Mouse (Mus musculus) heart, adult 2 months (tissue): ENCODE data around the gene Abcb10. TPM values are rescaled to one million over a fixed set of nuclear protein-coding genes. Genes with fewer than 3 reads are reported as not detected.
A peak's percentile ranks its signal among the peaks of the same experiment; 100 is the strongest.

Experiments used
- DNase-seq, 2 experiments: peaks; one replicate each; pipeline ENCODE4 v3.0.0; 2021
- H3K27ac ChIP-seq: fragments of 200-600 bp; 2 replicates; pipeline ENCODE4 v1.8.1; 2022
- H3K27me3 ChIP-seq: fragments of 200-500 bp; 2 replicates; pipeline ENCODE4 v1.6.1; 2012; ENCODE audit warnings: mild to moderate bottlenecking, low read length, inconsistent platforms, mixed read lengths; ENCODE audit not compliant: control insufficient read depth, insufficient read depth
- H3K36me3 ChIP-seq: fragments of 200-500 bp; 2 replicates; pipeline ENCODE4 v1.6.1; 2012; ENCODE audit warnings: low read length, inconsistent platforms; ENCODE audit not compliant: control insufficient read depth, insufficient read depth
- H3K4me1 ChIP-seq: fragments of 200-500 bp; 2 replicates; pipeline ENCODE4 v1.6.1; 2011; ENCODE audit warnings: low read length; ENCODE audit not compliant: control insufficient read depth, insufficient read depth
- H3K4me3 ChIP-seq: fragments of 200-600 bp; 2 replicates; pipeline ENCODE4 v1.8.1; 2022
- H3K79me2 ChIP-seq: fragments of 200-500 bp; replicated peaks from 2 replicates; pipeline ENCODE4 v1.6.1; 2012; ENCODE audit warnings: mild to moderate bottlenecking, inconsistent platforms, low read length, moderate library complexity, mixed read lengths; ENCODE audit not compliant: control insufficient read depth, insufficient read depth
- H3K9ac ChIP-seq: fragments of 200-500 bp; 2 replicates; pipeline ENCODE4 v1.6.1; 2012; ENCODE audit warnings: low read depth, mild to moderate bottlenecking, control low read depth, inconsistent platforms, low read length, mixed read lengths
- CTCF ChIP-seq: fragments of 200-600 bp; IDR thresholded peaks from 2 replicates; pipeline ENCODE4 v1.8.1; 2022; ENCODE audit warnings: antibody characterized with exemption, mild to moderate bottlenecking, moderate library complexity
- EP300 ChIP-seq: fragments of 200-500 bp; IDR thresholded peaks from 2 replicates; pipeline ENCODE4 v1.6.1; 2011; ENCODE audit warnings: low read depth, low read length, control low read depth; ENCODE audit not compliant: insufficient read depth
- POLR2A ChIP-seq: fragments of 200-500 bp; IDR thresholded peaks from 2 replicates; pipeline ENCODE4 v1.6.1; 2011; ENCODE audit warnings: mild to moderate bottlenecking, low read depth, low read length, control low read depth; ENCODE audit not compliant: insufficient read depth
- WGBS: fragments of 180-500 bp; shearing (Covaris S2); methylation state at CpG from one replicate; pipeline ENCODE4 v1.1.7; 2018; 5-methylcytosine and 5-hydroxymethylcytosine counted together
- intact Hi-C: fragments of 180-260 bp; cut with DNase I; formaldehyde crosslinking; loops from one replicate; pipeline ENCODE4 v1.15.1; 2025
- polyA plus RNA-seq: library from polyadenylated mRNA; depleted of rRNA; stranded (reverse); fragments of >200 nt; gene quantifications from 2 replicates; pipeline ENCODE4 v1.2.3, GENCODE M21; 2012
- total RNA-seq, 2 experiments: library from RNA; stranded (reverse); gene quantifications; 2 replicates each; pipeline ENCODE4 v1.2.3; 2021

Abcb10 gene
- total and polyA plus RNA-seq, 3 experiments = 19.1 to 44.2 (median 40.2) TPM

DNA sequence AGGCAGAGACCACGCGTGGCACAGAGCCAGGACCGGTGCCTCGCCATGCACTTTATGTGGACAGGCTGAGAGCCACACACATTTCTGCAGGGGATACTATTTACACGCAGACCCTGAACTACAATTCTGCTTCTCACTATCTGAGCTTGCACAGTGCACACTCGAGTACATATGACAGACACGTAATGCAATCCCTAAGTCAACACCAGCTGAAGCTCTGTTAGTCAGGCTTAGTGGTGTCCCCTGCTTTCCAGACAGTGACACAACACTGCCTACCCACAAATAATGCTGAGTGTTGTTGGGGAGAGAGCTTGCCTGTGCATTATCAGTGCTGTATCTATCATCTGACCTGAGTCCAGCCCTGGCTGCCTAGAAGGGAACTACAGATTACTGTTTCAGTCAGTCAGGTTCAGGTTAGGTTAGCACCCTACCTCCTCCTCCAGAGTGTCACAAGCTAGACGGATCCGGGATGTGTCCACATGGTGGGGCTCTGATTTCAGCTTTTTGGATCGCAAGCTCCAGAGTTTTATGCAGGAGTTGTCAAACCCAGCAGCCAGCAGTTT, 19.7 kb upstream of the Abcb10 start:
- H3K9ac ChIP-seq = no peak overlapping the region
- no peaks in the 10 kb centered on the region for H3K27me3 ChIP-seq
- no peaks in the 10 kb centered on the region for H3K79me2 ChIP-seq
- WGBS = 85% methylated on average over 10 of the region's 10 CpGs
- intact Hi-C loops = no loop called here
- TF ChIP-seq POLR2A = no peak
- no peak for DNase-seq
- no peak overlapping the region for H3K27ac ChIP-seq
- H3K4me1 ChIP-seq = peaks cover 6% of the 10 kb centered on the region
- H3K4me3 ChIP-seq = no peak overlapping the region
- peaks cover 5% of the 10 kb centered on the region for H3K36me3 ChIP-seq

DNA sequence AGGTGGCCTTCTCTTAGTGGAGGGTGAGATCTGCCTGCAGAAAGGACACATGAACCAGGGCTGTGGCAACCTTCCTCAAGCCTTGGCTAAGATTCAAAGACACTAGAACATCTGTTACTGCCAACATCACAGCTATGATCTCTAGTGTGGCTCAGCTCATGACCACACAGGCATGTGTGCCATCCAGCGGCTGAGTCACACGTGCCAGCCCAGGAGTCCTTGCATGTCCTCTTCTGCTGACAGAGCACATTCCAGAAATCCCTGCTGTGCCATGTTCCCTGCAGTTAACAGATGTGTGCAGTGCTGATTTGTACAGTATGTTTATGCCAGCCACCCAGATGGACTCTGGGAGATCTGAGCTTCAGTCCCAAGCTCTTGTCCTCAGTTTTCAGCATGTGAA, 16.6 kb upstream of the Abcb10 start:
- Histone ChIP-seq H3K27ac (no peak overlapping the region; the same call in 1 of the 2 replicates), H3K36me3 (peaks cover 5% of the 10 kb centered on the region), H3K27me3 (no peaks in the 10 kb centered on the region), H3K4me3 (no peak overlapping the region), H3K79me2 (no peaks in the 10 kb centered on the region; the same call in 1 of the 2 replicates), H3K4me1 (peaks cover 6% of the 10 kb centered on the region), H3K9ac (no peak overlapping the region)
- TF ChIP-seq EP300 = peak; percentile 83
- no peak for TF ChIP-seq POLR2A
- no peak for TF ChIP-seq CTCF
- DNase-seq = peak in 1 of 2 experiments; percentile 39
- WGBS = 59% methylated on average over 2 of the region's 2 CpGs
- intact Hi-C loops = no loop called here

DNA sequence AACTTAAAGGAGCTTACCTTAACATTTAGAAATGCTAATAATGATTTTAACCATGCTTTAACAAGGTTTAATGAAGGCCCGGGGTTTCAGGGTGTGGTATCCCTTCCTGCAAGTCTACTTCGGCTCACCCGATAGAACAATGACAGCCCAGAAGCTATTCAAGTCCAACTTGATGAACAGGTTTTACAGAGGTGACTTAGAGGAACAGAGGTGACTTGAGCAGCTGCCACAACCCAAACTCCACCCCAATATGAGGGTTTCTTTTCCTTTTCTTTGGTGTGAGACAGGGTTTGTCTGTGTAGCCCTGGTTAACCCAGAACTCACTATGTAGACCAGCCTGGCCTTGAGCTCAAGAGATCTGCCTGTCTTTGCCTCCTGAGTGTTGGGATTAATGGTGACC, 11.1 kb upstream of the Abcb10 start:
- no peaks in the 10 kb centered on the region for H3K27me3 ChIP-seq
- TF ChIP-seq EP300 (no peak), CTCF (no peak), POLR2A (no peak)
- no peaks in the 10 kb centered on the region; the same call in 1 of the 2 replicates for H3K79me2 ChIP-seq
- H3K9ac ChIP-seq = no peak overlapping the region
- WGBS = 79% methylated on average over 3 of the region's 3 CpGs
- intact Hi-C loops = no loop called here
- no peaks in the 10 kb centered on the region for H3K4me1 ChIP-seq
- no peak for DNase-seq
- H3K4me3 ChIP-seq = no peak overlapping the region
- H3K36me3 ChIP-seq = no peaks in the 10 kb centered on the region
- H3K27ac ChIP-seq = no peak overlapping the region

DNA sequence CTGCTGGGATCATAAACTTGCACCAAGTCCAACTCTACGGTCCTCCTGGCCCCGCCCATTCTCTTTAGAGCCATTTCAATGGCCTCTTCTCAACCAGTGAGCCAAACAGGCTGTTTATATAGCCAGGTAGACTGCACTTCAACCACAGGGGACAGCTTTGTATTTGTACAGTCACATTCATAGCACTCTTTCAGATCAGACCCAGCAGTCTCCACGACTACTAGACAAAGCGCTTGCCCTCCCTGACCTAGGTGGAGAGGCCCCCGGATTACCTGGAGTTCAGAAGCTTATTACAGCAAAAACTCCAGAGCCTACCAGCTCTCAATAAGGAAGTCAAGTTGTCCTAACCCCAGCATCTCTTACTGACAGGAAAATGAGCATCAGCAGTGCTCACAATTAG, 10.7 kb upstream of the Abcb10 start:
- TF ChIP-seq CTCF = no peak
- no peak for TF ChIP-seq EP300
- TF ChIP-seq POLR2A = no peak
- DNase-seq = no peak
- Histone ChIP-seq H3K79me2 (no peaks in the 10 kb centered on the region; the same call in 1 of the 2 replicates), H3K27me3 (no peaks in the 10 kb centered on the region), H3K9ac (no peak overlapping the region), H3K4me1 (no peaks in the 10 kb centered on the region), H3K36me3 (no peaks in the 10 kb centered on the region), H3K27ac (no peak overlapping the region), H3K4me3 (no peak overlapping the region)
- intact Hi-C loops = no loop called here
- 90% methylated on average over 5 of the region's 5 CpGs for WGBS

DNA sequence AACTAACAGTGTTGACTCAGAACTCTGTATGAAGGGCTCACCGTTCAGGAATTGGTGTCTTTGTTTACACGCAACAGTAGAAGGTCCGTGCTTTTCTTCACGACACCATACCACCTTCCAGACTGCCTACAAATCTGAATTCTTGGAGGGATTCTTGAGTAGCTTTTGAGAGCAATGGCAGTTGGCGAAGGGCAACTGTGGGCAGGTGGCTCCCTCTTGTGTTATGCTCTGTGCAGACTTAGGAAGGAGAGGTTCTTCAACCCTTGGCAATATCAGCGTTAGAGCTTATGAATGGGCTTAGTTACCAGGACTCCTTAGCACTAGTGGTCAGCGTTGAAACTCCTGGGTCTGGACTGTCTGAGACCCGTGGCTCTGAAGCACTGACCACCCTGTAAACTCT, 9.7 kb upstream of the Abcb10 start:
- Histone ChIP-seq H3K27me3 (no peaks in the 10 kb centered on the region), H3K27ac (no peak overlapping the region), H3K9ac (no peak overlapping the region), H3K4me1 (no peaks in the 10 kb centered on the region), H3K36me3 (no peaks in the 10 kb centered on the region), H3K79me2 (no peaks in the 10 kb centered on the region; the same call in 1 of the 2 replicates), H3K4me3 (no peak overlapping the region)
- intact Hi-C loops = no loop called here
- no peak for TF ChIP-seq POLR2A
- peak; percentile 55 for TF ChIP-seq CTCF
- 66% methylated on average over 8 of the region's 8 CpGs for WGBS
- no peak for DNase-seq

DNA sequence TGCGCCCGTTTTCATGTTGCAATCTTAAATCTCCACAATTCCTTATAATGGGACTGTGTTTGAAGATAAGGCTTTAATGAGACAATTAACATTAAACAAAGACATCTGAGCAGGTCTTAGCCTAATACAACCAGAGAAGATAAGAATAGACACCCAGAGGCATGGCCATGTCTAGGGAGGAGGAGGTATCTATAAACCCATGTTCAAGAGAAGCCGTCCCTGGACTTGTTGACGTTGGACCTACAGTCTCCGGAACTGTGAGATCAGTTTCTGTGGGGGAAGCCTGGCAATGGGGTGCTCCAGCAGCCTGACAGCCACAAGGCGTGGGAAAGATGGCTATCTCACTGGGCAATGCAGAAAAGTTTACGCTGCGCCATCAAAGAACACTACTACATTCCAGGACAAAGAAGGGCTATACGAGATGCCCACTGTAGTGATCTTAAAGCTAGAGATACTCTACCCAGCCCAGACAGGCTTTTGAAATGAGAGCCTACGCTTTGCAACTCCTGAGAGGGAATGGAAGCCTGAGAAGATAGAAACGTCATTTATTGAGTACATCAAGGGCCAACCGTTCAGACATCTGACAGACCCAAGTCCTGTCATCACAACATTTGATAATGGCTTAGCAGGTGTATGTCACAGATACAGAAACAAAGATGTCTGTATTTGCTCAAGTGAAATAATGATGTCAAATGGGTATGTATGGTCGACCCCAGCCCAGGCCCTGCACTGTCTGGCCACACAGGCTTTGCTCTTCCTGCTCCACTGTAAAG, 7.5 kb upstream of the Abcb10 start:
- no peaks in the 10 kb centered on the region for H3K36me3 ChIP-seq
- TF ChIP-seq POLR2A (no peak), EP300 (no peak), CTCF (no peak)
- no peak overlapping the region for H3K27ac ChIP-seq
- H3K79me2 ChIP-seq = no peaks in the 10 kb centered on the region
- 66% methylated on average over 13 of the region's 13 CpGs for WGBS
- H3K9ac ChIP-seq = no peak overlapping the region
- H3K4me3 ChIP-seq = no peak overlapping the region
- intact Hi-C loops = no loop called here
- H3K4me1 ChIP-seq = no peaks in the 10 kb centered on the region
- no peak for DNase-seq
- H3K27me3 ChIP-seq = no peaks in the 10 kb centered on the region
